Mouse (Mus musculus) kidney, adult 11 months (tissue): ENCODE data around the gene Nrxn2.

Experiments used
- DNase-seq: peaks from one replicate; pipeline ENCODE4 v3.0.0; 2022

The Nrxn2 gene

DNA sequence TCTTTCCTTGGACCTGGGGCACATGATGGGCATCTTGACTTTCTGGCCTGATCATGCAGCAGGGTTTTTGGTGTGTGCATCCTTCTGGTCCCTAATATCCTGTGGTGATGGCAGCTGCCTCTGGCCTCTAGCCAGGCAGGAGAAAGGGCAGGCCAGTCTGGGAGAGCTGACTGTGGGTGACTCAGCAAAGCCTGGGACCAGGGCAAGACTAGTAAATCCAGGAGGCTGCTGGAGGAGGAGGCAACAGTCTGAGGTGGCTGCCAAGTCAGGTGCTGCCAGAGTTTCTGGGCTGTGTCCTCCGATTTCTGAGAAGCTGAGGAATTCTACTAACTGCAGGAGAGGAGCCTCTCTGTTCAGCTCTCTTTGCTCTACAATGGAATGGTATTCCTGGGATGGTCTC, 127.6 kb downstream of the Nrxn2 start:
- DNase-seq: peak; percentile 91

DNA sequence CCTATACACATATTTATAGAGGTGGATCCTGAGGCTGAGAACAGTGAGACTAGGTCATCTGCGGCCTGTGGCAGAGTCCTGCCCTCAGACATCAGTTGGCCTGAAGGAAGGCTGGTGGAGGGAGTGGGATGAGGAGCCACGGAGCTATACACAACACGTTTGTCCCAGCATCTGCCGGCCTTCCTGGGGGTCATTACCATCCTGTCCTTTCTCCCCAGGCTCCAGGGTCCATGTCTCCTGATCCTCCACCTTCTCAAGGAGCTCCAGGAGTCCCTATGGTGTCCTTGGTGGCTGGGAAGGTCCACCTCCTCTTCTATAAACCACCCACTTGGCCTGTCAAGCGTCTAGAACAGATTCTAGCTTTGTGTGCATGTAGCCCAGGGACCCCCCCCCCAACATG, 129.3 kb downstream of the Nrxn2 start:
- DNase-seq: no peak

DNA sequence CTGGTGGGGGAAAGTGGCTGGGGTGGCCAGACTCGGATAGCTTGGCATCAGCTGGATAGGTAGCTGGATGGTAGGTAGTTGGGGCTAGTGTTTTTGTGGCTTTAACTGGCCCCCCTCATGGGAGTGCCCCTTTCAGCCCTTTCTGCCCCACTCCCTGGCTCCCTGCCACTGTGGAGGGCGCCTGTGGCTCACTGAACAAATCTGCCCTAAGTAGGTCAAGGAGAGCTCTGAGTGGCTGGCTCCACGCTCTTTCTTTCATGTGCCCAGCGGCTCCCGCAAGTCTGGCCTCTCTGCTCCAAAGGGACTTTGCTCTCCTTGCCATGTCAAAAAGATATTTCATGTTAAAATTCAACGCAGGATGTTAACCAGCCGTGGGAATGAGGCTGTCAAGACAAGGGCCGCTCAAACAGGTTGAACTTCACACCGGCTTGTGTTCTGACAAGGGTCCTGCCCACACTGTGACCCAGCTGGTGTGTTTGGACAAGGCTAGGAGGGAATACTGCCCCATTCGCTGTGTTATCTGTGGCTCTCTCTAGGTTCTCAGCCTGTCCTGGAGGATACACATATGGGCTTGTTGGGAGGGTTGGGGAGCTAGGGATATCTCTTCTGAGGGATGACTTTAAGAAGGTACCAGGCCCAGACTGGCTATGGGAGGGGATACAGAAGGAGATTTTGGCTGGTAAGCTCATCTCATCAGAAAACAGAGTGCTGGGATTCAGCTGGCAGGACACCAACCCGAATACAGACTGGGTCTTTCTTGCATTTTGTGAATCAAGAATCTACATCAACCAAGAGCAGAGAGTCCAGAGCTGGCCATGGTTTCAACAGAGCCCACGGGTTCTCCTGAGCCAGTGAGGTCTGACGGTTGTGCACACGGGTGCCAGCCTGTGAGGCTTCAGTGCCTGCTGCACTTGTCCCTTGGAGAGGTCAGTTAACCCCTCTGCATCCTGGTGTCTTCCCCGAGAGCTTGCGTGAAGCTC, 130.2 kb downstream of the Nrxn2 start:
- peak; percentile 90 for DNase-seq

DNA sequence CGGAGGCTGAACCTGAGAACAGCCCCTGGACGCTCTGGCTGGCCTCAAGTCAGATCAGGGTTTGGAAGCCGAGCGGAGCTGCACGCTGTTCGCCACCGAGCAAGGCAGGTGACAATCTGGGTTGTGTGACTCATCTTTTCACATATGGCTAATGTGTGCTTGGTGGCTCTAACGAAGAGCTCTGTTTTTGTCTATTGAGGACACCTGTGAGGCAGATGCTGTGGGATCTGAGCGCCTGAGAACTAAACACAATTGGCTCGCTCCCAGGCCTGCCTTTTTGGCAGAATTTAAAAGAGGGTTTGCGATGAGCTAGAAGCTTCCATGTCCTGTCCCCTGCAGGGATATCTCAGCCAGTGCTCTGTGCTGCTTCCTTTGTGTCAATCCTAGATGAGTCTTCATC, 131.0 kb downstream of the Nrxn2 start:
- no peak for DNase-seq

DNA sequence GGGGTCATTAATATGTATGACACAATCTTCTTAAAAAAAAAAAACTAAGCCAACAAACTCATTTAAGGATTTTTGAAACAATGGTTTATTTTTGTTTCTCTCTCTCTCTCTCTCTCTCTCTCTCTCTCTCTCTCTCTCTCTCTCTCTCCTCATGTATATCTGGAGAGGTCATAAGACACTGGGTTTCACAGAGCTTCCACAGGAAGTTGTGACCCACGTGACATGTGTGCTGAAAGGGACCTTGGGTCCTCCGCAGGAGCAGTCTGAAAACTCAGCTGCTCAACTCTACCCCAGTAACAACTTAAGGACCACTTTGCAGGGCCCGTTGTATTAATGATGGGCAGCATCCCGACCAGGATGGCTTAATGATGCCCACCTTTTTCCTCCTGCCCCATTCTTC, 132.7 kb downstream of the Nrxn2 start:
- DNase-seq: no peak

DNA sequence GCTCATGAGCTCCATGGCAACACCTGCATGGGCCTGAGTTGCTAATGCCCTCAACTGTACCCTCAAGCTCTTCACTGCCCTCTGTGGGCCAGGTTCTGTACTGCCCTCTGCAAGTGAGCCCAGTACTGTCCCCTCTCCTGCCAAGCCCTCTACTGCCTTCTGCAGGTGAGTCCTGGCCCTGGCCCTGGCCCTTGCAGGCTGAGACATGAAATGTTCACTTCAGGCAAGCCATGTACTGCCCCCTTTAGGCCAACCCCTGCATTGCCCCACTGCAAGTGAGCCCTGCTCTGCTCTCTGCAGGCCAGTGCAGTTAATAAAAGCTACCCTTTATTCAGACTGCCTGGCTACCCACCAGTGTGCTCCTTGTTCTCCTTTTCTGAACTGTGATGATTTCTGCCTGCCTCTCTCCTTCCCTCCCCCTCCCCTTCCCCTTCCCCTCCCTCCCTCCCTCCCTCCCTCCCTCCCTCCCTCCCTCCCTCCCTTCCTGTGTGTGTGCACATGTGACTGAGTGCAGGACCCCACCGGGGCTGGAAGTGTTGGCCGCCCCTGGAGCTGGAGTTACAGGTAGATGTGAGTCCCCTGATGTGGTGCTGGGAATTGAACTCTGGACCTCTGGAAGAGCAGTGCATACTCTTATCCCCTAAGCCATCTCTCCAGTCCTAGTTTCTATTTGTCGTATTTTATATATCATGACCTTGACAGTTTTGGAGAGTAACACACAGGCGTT, 133.9 kb downstream of the Nrxn2 start:
- DNase-seq: peak; percentile 87

DNA sequence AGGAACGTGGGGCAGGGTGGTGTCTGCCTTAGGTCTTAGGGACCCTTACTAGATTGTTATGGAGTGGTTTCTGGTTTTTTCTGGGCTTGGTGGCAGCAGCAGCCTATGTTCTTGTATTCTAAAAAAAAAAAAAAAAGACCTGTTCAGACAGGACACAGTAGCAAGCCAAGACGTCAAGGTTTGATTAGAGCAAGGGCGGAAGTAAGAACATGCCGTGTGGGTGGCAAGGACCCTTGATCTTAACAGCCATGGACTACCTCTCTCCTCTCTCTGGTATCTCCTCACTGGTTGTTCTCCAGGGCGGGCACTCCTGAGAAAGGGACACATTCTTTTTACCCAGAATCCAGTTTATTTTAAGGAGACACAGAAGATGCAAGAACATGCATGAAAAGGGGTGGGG, 134.6 kb downstream of the Nrxn2 start:
- no peak for DNase-seq

DNA sequence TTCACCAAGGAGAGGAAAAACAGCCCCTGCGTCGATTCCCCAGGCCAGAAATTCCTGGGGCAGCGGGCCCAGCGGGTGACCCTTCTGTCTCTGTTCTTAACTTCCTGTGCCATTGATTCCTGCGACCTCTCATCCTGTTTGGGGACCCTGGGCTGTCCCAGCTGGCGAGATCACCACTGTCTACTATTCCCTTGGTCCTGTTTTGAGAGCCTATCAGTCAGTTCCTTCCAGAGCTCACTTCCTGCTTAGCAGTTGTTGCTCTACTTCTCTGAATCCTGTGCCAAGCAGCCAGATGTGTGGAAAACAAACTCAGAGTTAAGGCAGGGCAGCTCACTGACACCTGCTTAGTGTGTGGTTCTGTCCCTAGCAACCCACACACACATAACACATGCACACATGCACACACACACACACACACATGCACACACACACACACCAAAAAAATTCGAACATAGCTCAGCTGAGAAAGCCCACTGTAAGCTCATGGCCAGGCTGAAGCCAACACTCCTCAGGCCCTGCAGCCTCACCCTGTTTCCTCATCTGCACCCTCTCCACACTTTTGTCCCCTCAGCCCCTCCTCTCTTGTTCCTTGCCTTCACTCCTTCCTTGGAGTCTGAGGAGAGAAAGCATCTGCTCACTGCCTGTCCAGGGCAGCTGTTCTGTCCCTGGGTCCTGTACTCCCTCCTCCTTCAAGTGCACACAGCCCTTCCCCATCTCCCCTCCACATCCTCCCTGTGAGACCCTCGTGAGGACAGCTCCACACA, 135.5 kb downstream of the Nrxn2 start:
- DNase-seq: no peak

DNA sequence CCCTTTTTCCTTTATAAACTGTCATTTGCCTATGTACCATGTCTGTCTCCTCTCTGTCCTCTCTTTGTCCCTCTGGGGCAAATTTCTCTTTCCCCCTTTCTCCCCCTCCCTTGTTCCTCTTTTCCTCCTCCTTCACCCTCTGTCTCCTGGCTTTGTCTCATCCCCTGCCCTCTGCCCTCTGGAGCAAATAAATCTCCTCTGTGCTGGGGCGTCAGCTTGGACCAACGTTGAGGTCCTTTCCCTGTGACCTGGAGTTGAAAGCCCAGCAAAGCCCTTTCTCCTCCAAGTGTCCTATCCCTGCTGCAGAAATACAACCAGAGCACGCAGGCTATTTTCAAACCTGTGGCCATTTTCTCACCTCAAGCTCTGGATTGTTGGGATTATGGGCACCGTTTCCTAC, 141.0 kb downstream of the Nrxn2 start:
- DNase-seq: no peak

DNA sequence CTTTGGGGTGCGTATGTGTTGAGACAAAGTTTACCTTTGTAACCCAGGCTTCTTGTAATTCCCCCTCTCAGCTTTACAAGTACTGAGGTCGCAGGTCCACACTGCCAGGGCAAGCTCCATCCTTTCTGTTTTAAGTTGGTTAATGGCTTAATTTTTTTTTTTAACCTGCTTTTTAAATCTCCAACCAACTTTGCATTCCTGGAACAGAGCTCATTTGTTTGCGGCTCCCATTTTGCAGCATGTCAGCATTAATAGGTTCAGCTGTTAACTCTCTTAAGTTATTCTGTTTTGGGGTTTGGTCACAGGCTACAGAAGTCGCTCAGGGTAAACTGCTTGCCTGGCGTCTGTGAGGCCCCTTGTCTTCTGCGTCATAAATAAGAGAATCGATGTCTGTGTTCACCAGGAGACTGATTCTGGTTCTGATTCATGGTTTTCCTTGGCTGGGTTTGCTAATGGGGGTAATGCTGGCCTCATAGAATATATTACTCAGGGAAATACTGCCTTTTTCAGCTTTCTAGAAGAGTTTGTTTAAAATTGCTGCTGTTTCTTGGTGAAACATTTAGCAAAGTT, 141.8 kb downstream of the Nrxn2 start:
- no peak for DNase-seq

DNA sequence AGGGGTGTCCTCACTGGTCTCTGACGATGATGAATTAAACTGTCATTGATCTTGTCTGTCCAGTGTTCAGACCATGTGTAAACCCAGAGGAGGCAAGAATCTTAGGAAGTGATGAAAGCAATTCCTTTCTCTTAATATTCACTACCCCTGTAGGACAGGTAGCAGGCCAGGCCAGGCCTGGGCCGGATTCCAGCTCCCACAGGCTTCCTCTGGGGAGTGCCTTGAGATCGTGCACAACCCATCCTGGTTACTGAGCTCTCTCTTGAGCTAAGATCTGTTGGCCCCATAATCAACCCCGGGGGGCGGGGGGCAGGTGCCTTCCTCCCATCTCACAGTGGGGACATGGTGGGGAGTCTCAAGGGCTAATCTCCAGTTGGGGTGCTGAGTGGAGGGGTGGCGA, 146.6 kb downstream of the Nrxn2 start:
- no peak for DNase-seq

DNA sequence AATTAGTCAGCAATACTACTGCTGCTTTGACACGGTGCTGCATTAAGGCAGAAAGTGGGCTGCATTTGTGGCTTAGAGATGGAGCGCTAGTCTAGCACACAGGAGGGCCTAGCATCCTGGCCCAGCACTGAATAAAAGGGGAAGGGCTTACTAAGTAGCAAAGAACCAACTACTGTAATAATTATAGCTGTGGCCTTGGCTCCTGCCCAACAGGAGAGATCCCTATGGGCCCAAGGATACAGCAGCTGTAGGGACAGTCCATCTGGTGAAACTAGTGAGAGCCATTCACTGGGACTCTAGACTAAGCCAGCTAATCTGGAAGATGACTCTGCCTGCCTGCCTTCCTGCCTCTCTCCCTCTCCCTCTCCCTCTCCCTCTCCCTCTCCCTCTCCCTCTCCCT, 147.9 kb downstream of the Nrxn2 start:
- no peak for DNase-seq

DNA sequence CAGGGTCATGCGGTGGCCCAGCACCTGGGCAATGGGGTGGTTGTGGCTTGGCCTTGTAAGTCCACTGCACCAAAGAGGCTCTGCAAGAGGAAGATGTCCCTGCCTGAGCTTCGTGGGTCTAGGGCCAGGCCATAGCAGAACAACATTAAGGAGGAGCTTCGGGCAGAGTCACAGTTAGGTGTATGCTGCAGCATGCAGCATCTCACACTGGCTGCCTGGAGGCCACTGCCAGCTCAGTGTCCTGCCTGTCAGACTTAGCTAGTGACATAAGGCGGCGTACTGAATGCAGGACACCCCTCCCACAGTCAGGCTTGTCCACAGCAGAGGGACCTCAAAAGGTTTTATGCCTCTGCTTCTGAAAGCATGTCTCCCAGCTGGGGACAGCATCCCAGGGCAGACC, 150.5 kb downstream of the Nrxn2 start:
- no peak for DNase-seq

DNA sequence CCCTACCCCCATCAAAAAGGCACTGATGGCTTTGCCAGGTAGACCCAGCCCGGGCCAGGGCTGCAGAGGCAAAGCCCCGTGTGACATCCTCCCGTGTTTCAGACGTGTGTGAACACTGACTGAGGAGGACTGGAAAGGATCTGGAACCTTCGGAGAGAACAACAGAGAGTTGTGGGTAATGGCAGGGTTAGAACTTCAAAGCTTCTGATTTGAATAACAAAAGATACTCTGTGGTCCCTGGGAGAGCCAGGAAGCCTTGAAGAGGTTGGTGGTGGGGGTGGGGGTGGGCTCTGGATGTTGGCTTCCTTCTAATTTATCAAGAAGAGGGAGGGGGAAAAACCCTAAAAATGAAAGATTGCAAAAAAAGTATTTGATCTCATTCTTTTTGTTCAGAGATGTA, 151.0 kb downstream of the Nrxn2 start:
- DNase-seq: no peak

DNA sequence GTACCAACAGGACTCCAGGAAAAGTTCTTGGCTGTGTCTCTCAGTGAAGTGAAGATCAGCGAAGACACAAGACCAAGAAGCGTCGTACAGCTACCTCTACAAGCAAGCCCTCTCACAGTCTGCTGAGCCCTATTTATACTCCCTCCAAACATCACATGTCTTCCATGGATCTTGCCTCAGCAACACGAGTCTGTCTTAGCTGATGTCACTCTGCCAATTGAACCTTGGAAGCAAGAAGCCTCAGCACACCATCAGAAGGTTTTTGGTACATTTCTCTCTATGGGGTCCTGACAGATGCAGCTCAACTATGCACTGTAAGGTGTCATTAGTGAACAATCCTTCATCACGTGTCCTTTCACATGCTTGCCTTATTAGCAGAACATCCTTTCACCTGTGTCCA, 152.9 kb downstream of the Nrxn2 start:
- DNase-seq: peak; percentile 40

DNA sequence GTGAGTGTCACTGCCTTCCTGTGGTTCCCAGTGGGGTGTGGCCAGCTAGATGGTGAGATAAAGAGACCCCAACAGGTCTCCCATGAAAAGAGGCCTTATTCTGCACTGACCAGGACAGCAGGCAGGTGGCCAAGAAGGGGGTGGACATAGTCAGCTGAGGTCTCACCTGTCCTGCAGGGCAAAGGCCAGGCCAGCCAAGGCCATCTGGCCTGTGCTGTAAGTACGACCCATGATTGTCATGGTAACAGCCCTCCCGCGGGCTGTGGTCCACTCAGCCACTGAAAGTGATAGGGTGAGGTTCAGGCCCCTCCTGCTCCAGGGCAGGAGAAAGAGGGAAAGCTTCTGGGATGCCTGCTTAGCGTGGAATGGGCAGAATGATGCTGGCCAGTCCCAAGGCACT, 153.5 kb downstream of the Nrxn2 start:
- peak; percentile 65 for DNase-seq
